Mouse (Mus musculus): ENCODE measurements around the gene Tnrc6b. TPM values are rescaled to one million over a fixed set of nuclear protein-coding genes. Genes with fewer than 3 reads are reported as not detected.
A peak's percentile ranks its signal among the peaks of the same experiment; 100 is the strongest.

Tnrc6b gene
- total and polyA plus RNA-seq, 2 experiments from 2014 or later: 32.2 to 33.5 TPM

DNA sequence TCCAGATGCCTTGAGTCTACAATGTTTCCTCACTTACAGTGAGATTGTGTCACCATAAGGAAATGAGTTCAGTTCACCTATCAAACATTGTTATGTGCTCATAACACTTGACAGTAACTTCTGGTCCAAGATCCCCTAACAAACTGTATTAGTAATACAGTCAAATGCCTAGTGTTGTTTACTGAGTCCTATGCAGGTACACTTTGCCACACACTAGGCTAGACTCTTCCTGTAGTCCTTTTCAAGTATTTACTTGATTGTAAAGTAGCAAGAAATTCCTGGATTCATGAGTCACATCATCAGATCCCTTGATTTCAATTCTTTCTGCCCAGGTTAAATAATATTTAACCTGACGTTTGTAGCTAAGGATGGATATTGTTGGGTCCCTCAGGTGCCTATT lies 258.3 kb downstream of the Tnrc6b start:
- Histone ChIP-seq H3K4me2 (ENCODE audit: low read depth, low read length) (no peak overlapping the region), H3K4me3 (ENCODE audit: low read length) (no peak overlapping the region), H3K27ac (no peak overlapping the region), H3K9ac (replicated peaks; ENCODE audit: low read length) (no peak overlapping the region), H3K36me3 (ENCODE audit: insufficient read depth, low read length) (peaks cover 50% of the 10 kb centered on the region), H3K27me3 (ENCODE audit: insufficient read depth, low read length) (no peaks in the 10 kb centered on the region), H3K9me3 (ENCODE audit: low read length) (no peaks in the 10 kb centered on the region), H3K4me1 (ENCODE audit: insufficient read depth, low read length) (no peaks in the 10 kb centered on the region)
- DNase-seq (ENCODE audit: low spot score): no peak
- no peak for TF ChIP-seq CTCF (IDR thresholded peaks at IDR 0.05; ENCODE audit: low read depth)
- WGBS: 93% methylated on average over 1 of the region's 1 CpGs
- ATAC-seq: no peak

GRCm38 (mm10) chr15:80974311-80974710 lies 263.2 kb downstream of the Tnrc6b start:
- H3K4me2 ChIP-seq (ENCODE audit: low read depth, low read length): no peak overlapping the region
- H3K9ac ChIP-seq (replicated peaks; ENCODE audit: low read length): no peak overlapping the region
- 57% methylated on average over 5 of the region's 5 CpGs for WGBS
- H3K36me3 ChIP-seq (ENCODE audit: insufficient read depth, low read length): peaks cover 13% of the 10 kb centered on the region
- ATAC-seq (no peak), DNase-seq (ENCODE audit: low spot score) (no peak)
- H3K9me3 ChIP-seq (ENCODE audit: low read length): no peaks in the 10 kb centered on the region
- H3K27me3 ChIP-seq (ENCODE audit: insufficient read depth, low read length): no peaks in the 10 kb centered on the region
- H3K4me1 ChIP-seq (ENCODE audit: insufficient read depth, low read length): peaks cover 8% of the 10 kb centered on the region; the same call in 1 of the 2 replicates
- no peak for TF ChIP-seq CTCF (IDR thresholded peaks at IDR 0.05; ENCODE audit: low read depth)
- no peak overlapping the region for H3K4me3 ChIP-seq (ENCODE audit: low read length)
- H3K27ac ChIP-seq: no peak overlapping the region

- H3K4me3 ChIP-seq (ENCODE audit: low read length): no peak overlapping the region
- H3K4me1 ChIP-seq (ENCODE audit: insufficient read depth, low read length): peaks cover 8% of the 10 kb centered on the region; the same call in 1 of the 2 replicates
- H3K27me3 ChIP-seq (ENCODE audit: insufficient read depth, low read length): no peaks in the 10 kb centered on the region
- peaks cover 1% of the 10 kb centered on the region; the same call in 1 of the 2 replicates for H3K36me3 ChIP-seq (ENCODE audit: insufficient read depth, low read length)
- 88% methylated on average over 3 of the region's 3 CpGs for WGBS
- H3K9ac ChIP-seq (replicated peaks; ENCODE audit: low read length): no peak overlapping the region
- H3K27ac ChIP-seq: no peak overlapping the region
- no peak for DNase-seq (ENCODE audit: low spot score)
- TF ChIP-seq CTCF (IDR thresholded peaks at IDR 0.05; ENCODE audit: low read depth): no peak
- no peaks in the 10 kb centered on the region for H3K9me3 ChIP-seq (ENCODE audit: low read length)
- H3K4me2 ChIP-seq (ENCODE audit: low read depth, low read length): no peak overlapping the region
- no peak for ATAC-seq
Measured at GRCm38 (mm10) chr15:80975666-80976065, 264.6 kb downstream of the Tnrc6b start.

GRCm38 (mm10) chr15:80977620-80978334 lies 266.7 kb downstream of the Tnrc6b start, which contains the start of gene Sgsm3:
Sgsm3 (plus strand) TSS chr15:80977765.
- under 1% methylated on average over 67 of the region's 67 CpGs for WGBS

DNA sequence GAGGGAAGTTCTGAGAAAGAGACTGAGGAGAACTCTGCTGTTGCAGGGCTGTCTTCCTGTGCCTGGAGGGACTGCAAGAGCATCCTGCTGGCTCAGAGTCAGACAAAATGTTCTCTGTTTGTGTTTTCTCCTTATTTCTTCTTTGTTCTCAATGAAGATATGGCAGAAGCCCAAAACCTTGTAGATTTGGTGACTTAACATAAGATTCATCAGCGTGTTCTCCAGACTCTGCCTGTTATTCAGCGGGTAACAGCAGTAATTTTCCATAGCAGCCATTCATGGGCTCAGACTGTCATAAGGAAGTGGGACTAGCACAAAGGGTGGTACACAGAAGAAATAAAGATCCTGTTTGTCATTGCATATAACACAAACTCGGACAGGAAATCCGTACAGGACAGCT lies 268.5 kb downstream of the Tnrc6b start:
- ATAC-seq (no peak), DNase-seq (ENCODE audit: low spot score) (no peak)
- Histone ChIP-seq H3K27ac (no peak overlapping the region), H3K27me3 (ENCODE audit: insufficient read depth, low read length) (no peaks in the 10 kb centered on the region), H3K4me2 (ENCODE audit: low read depth, low read length) (no peak overlapping the region), H3K4me1 (ENCODE audit: insufficient read depth, low read length) (peaks cover 8% of the 10 kb centered on the region; the same call in 1 of the 2 replicates), H3K9me3 (ENCODE audit: low read length) (no peaks in the 10 kb centered on the region), H3K36me3 (ENCODE audit: insufficient read depth, low read length) (no peaks in the 10 kb centered on the region), H3K4me3 (ENCODE audit: low read length) (no peak overlapping the region), H3K9ac (replicated peaks; ENCODE audit: low read length) (no peak overlapping the region)
- no peak for TF ChIP-seq CTCF (IDR thresholded peaks at IDR 0.05; ENCODE audit: low read depth)
- 59% methylated on average over 4 of the region's 4 CpGs for WGBS

More at GRCm38 (mm10) chr15:80977620-80978334, 266.7 kb downstream of the Tnrc6b start, which contains the start of gene Sgsm3:
- peak; percentile 95 for ATAC-seq
- no peak for TF ChIP-seq CTCF (IDR thresholded peaks at IDR 0.05; ENCODE audit: low read depth)
- Histone ChIP-seq H3K27ac (peak within 1 kb of the TSS; percentile 71), H3K36me3 (ENCODE audit: insufficient read depth, low read length) (no peaks in the 10 kb centered on the region), H3K4me1 (ENCODE audit: insufficient read depth, low read length) (peaks cover 8% of the 10 kb centered on the region; the same call in 1 of the 2 replicates), H3K4me3 (ENCODE audit: low read length) (peak within 1 kb of the TSS; percentile 89), H3K9me3 (ENCODE audit: low read length) (no peaks in the 10 kb centered on the region), H3K4me2 (ENCODE audit: low read depth, low read length) (peak within 1 kb of the TSS; percentile 92), H3K9ac (replicated peaks; ENCODE audit: low read length) (peak within 1 kb of the TSS; percentile 82), H3K27me3 (ENCODE audit: insufficient read depth, low read length) (no peaks in the 10 kb centered on the region)
- peak; percentile 93 for DNase-seq (ENCODE audit: low spot score)

- Histone ChIP-seq H3K36me3 (ENCODE audit: insufficient read depth, low read length) (no peaks in the 10 kb centered on the region), H3K9ac (replicated peaks; ENCODE audit: low read length) (no peak overlapping the region)
Measured at GRCm38 (mm10) chr15:80981176-80981575, 270.1 kb downstream of the Tnrc6b start.

GRCm38 (mm10) chr15:80983264-80983663 lies 272.2 kb downstream of the Tnrc6b start:
- 88% methylated on average over 2 of the region's 2 CpGs for WGBS
- Histone ChIP-seq H3K9me3 (ENCODE audit: low read length) (no peaks in the 10 kb centered on the region), H3K4me3 (ENCODE audit: low read length) (no peak overlapping the region), H3K36me3 (ENCODE audit: insufficient read depth, low read length) (no peaks in the 10 kb centered on the region), H3K9ac (replicated peaks; ENCODE audit: low read length) (no peak overlapping the region), H3K27ac (no peak overlapping the region), H3K27me3 (ENCODE audit: insufficient read depth, low read length) (no peaks in the 10 kb centered on the region), H3K4me2 (ENCODE audit: low read depth, low read length) (no peak overlapping the region), H3K4me1 (ENCODE audit: insufficient read depth, low read length) (peaks cover 8% of the 10 kb centered on the region; the same call in 1 of the 2 replicates)
- no peak for TF ChIP-seq CTCF (IDR thresholded peaks at IDR 0.05; ENCODE audit: low read depth)
- no peak for DNase-seq (ENCODE audit: low spot score)
- ATAC-seq: no peak

More at GRCm38 (mm10) chr15:80981176-80981575, 270.1 kb downstream of the Tnrc6b start:
- H3K4me1 ChIP-seq (ENCODE audit: insufficient read depth, low read length): peaks cover 8% of the 10 kb centered on the region; the same call in 1 of the 2 replicates
- DNase-seq (ENCODE audit: low spot score): no peak
- no peak overlapping the region for H3K27ac ChIP-seq
- TF ChIP-seq CTCF (IDR thresholded peaks at IDR 0.05; ENCODE audit: low read depth): no peak
- no peak for ATAC-seq
- H3K27me3 ChIP-seq (ENCODE audit: insufficient read depth, low read length): no peaks in the 10 kb centered on the region
- no peak overlapping the region for H3K4me2 ChIP-seq (ENCODE audit: low read depth, low read length)
- WGBS: 90% methylated on average over 4 of the region's 4 CpGs
- H3K4me3 ChIP-seq (ENCODE audit: low read length): no peak overlapping the region
- no peaks in the 10 kb centered on the region for H3K9me3 ChIP-seq (ENCODE audit: low read length)
